Mouse (Mus musculus): ENCODE data around the gene Ube2n.

DNA sequence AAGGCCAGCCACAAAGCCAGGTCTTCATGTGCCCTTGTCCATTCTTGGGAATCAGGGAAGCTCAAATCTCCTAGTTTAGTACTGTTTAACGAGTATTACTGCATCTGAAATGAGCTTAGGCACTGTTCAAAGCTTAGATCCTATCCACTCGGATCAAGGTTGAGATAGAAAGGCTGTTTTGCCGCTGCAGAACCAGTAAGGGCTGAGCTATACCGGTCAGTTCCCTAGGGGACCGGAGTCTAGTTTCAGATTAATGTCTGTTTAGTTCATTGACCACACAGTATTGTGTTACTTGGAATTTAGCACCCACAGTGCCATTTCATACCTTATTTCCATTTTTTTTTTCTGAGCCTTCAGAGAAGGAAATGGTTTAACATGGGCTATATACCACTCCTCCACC is 52.6 kb downstream of the Ube2n start:
- TF ChIP-seq CTCF (IDR thresholded peaks at IDR 0.05; ENCODE audit: low read depth, low read length) (no peak), POLR2A (IDR thresholded peaks at IDR 0.05; ENCODE audit: insufficient read depth, low read length) (no peak)

All from ES-Bruce4 (cell line).